Mouse (Mus musculus) c-Kit-positive CD71-positive TER-119-positive erythroid progenitor cells, embryonic 14.5 days (primary cell): ENCODE measurements around the gene Nlgn2.
A peak's percentile ranks its signal among the peaks of the same experiment; 100 is the strongest.

Experiments used
- DNase-seq: peaks from one replicate; pipeline ENCODE4 v3.0.0-alpha.2; 2013; ENCODE audit warnings: low spot score

Nlgn2 gene

DNA sequence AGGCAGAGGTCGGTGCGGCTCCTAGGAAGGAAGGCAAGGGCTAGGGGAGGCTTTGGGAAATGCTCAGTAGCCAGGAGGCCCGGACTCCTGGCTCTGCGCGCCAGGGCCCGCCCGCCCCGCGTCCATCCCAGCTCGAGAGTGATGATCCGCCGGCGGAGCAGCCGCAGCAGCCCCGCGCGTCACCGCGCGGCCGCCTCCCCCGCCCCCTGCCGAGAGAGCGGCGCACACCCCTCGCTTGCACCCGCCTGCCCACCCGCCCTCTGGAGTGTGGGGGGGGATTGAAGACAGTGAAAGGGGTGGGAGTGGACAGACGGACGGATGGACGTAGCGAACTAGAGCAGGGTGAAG is at the start of gene Nlgn2:
TSS of gene Nlgn2 (minus strand) at position 181 of the 348 bp plus-strand sequence.
- no peak for DNase-seq

DNA sequence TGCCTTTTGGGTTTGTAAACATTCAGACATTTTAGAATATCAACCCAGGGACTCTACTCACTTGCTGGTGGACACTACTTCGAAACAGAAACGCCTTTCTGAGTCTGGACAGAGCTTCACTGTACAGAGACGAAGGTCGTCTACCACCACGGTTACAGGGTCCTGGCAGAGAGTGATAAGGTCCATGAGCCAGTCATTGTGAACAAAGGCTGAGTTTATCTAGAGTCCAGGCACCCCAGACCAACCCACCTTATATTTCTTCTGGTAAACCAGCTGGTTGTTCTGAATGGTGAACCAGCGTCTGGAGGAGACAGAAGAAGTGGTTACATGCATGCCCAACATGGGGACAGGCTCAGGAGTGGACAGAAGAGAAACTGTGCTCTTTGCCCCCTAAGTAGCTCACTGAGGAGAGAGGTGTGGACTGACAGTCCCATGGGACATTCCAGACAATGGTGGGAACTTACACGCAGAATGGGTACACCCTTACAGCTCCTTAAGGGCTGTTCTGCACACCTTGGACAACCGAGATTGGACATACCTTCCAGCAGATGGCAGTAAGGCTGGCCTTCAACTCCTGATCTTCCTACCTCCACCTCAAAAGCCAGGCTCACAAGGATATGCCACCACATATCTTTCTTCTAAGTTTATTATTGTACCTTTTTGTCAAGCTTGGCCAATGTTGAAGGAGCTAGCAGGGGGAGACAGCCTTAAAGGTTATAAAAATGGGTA is 49.5 kb upstream of the Nlgn2 start:
- no peak for DNase-seq

DNA sequence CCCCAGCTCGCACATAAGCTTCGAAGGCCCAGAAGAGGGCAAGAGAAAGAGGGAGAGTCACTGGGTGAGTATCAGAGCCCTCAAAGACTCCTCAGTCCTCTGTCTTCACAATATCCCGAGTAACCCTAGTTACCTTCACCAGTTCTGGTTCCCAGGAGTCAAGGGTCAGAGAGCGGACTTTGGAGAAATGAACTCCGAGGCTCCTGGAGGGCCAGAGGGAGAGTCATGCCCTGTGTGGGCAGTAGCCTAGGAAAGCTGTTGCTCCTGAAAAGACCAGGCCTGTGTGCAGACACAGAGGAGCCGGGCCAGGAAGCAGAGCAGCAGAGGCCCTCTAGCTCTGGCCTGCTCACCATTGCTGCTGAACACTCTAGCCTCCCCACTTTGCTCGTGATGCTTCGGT is 47.1 kb upstream of the Nlgn2 start:
- DNase-seq = no peak

DNA sequence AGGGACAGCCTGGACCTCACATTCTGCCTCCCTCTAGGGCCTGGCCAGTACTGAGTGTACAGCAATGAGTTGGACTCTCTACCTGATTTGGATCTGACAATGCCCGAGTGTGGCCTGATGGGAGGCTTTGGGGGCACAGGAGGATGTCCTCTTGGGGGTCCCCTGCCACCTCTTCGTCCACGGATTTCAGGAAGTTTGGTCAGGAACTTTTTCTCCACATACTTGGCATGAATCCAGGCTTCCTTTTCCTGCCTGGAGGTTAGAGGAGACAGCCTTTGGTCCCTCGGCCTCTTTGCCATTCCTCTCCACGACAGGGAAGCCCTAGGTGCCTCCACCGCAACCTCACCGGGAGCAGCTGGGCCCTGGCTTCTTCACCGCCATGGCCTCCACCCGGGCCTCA is 46.7 kb upstream of the Nlgn2 start:
- DNase-seq = no peak

DNA sequence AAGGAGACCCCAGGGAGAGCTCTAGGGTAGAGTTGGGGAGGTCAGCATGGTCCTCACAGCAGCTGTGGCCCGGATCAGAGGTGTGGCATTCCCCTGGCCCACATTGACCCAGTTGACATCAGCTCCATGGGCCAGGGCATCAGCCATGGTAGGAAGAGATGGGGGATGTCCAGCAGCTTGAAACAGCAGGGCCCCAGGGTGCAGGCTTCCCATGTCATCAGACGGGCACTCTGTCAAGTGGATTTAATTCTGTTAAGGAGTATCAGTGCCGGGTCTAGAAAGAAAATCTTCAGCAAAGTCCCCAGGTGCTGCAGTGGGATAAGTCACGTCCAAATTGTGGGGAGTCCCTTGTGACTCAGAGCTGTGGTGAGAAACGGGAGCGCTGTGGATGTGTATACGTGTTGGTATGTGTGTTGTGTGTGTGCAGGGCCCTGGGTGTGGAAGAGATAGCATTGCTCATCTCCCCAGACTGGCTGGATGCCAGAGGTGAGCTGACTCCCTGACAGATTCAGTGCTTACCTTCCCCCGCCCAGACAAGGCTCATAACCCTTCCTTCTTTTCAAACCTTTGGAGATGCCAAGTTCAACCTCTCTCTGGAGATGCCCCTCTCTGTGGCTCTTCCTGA is 46.1 kb upstream of the Nlgn2 start:
- DNase-seq = no peak

DNA sequence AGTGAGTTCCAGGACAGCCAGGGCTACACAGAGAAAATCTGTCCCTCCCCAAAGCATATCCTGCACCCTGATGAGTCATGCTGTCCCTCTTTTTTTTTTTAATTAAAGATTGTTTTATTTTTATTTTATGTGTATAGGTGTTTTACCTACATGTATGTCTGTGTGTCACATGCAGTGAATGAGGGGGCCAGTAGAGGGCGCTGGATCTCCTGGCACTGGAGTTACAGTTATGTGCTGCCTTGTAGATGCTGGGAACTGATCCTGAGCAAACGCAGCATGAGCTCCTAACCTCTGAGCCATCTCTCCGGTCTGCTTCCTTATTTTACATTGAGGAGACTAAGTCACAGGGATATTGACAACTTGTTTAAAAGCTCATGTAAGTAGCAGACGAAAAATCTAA is 45.5 kb upstream of the Nlgn2 start:
- DNase-seq = no peak

DNA sequence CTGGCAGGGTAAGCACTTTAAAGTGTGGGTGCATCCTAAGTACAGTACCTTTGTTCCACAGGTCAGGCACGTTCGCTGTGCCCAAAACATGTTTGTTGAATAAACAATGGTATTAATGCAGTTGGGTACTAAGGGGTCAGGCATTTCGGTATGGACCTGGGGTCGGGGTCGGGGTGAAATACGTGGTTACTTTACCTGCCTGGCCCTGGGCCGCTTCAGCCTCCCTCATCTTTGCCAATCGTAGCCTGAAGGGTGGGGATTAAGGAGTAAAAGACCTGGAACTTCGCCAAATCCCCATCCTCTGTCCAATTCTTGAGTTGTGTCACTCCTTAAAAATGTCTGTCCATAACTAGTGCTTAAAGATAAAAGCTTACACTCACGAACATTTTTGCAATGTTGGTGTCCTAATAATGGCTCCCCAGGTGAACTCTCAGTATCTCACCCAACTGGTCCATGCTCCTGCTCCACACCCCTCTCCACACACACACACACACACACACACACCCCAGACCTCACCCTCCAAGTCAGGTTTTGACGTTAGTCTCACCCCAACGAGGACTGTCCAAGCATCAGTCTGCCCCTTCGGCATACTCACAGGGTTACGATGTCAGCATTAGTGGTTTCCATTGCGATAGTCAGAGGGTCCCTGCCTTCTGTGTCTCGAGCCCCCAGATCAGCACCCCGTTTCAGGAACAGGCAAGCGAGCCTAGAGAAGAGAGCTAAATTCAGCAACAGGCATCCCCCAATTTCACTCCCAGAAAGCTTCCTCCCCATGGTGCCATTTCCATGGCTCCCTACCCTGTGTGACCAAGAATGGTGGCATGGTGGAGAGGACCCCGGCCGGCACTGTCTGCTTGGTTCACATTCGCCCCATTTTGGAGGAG is 44.4 kb upstream of the Nlgn2 start:
- DNase-seq = no peak

DNA sequence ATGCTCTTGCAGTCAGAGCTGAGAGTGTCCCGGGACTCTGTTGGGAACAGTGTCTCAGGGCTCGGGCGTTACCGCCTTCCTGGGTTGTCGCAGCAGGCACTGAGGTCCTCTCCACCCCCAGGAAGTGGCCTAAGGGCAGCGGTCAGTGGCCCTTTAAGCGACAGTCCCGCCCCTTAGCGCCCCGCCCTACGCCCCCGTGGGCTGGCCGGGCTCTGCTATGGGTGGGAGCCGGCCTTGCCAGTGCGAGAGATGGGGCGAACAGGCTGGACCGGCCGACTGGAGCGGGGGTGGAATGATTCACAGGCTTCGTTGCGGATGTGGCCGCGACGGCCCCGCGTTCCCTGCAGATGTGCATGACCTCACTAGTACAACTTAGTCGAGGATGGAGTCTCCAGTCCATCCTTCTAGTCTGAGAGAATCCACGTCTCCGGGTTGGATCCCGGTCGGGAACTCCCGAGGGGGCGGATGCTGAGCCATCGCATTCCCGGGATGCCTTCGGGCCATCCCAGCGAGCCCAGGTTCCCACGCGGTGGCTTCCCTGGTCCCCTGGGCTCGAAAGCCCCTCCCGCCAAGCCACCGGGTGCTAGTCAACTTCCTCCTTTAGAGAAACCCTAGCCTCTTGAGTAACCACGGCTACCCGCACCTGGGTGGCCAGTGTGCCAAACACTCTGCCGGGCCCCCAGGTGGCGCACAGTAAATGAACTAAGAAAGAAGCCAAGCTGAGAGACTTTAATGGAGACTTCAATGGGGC is 43.4 kb upstream of the Nlgn2 start, which contains the start of gene Kctd11:
TSS of gene Kctd11 (minus strand) at position 554 of the 751 bp plus-strand sequence.
- DNase-seq = no peak

DNA sequence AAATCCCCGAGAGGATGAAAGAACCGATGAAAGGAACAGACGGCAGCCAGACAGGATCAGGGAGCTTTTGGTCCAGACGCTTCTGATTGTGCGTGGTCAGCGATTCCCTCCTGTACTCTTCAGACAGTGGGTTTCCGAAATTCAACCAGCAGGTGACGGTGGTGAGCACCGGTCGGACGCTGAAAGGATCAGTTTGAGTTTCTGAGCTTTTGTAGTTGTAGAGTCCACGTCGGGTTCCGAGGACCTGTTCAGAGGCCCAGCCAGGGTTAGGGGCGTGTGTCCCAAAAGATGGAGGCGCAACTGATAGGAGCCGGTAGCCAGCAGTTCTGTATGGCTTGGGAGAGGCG is 42.9 kb upstream of the Nlgn2 start:
- peak; percentile 74 for DNase-seq

DNA sequence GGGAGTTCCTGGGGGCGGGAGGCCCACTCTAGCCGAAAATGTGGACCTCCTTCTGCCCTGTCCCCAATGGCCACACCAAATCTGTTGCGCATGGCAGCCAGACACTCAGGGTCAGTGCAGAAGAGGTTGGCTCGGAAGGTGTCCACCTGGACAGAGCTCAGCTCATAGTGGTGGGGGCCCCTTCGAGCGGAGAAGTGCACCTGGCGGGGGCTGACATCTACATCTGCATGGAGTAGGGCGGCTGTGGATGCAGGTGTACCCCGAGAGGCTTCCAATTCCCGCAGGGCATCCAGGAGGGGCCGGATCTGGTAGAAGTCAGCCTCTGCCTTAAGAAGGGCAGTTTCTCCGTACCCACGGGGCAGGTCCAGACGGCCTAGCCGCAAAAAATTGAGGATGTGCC is 42.1 kb upstream of the Nlgn2 start:
- no peak for DNase-seq

DNA sequence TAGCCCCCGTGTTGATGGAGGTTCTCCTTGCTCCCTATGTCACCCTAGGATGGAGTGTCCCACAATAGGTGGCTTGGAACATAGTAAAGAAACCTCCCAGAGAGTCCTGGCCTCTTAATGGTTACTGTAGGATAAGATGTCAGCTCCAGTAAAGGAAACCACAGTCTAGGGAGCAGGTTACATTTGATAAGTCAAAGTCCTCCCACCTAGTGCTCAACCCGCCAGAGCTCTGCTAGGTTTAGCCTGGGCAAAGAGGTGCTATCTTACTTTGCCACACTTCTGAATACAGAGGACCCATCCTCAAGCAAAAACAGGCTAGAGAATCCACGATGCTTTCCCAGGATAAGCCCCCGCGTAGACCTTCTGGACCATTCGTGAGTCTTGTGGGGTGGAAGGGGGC is 41.4 kb upstream of the Nlgn2 start:
- DNase-seq = no peak

DNA sequence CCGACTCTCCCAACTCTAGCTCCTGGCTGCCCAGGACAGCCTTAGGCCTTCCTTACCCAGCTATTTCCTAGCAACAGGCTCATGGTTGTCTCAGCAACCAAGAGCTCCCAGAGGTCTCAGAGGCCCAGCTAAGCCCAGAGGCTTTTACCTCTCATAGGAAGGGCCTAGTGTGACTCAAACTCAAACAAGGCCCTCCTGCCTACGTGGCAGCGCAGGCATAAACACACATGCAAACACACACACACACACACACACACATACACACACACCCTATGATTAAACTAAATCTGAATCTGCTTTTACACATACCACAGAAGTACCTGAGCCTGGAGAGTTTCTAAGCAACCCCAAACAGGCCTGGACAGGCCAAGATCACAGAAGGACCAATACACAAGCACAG is 40.8 kb upstream of the Nlgn2 start:
- DNase-seq = no peak

DNA sequence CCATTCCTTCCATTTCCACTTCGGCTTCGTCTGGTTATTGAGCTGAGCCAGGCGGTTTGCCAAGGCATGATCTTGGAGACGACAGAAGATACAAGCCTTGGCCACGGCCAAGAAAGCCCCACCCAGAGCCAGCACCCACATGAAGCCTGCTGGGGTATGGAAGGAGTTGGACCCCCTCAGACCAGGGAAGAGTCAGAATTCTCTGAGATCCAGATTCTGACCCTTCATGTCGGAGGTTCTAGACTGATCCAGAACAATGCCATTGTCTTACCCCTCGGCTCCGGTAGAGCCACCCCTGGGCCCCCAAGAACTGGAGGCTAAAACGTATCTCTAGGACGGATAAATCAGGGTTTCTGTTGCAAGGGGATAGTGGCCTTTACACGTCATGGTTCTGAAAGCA is 40.3 kb upstream of the Nlgn2 start, which contains the start of gene Tmem95:
TSS of gene Tmem95 (minus strand) at position 141 of the 400 bp plus-strand sequence.
- no peak for DNase-seq

DNA sequence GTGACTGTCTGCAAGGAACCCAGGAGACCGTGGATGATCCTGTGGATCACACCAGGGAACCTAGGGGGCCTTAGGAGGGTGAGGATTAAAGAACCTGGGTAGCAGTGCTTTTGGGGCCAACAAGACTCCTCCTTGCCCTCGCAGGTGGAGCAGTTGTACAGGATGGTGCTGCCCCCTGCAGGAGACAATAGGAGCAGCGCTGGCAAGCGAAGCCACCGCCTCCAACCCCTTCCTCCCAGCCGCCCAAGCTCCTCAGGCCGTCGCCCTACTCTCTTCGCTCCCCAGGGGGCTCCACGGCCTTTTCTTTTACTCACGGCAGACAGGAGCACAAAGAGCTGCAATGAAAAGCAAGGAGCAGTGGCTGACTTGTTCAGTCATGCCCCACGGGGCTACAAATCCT is 39.3 kb upstream of the Nlgn2 start:
- peak; percentile 86 for DNase-seq

DNA sequence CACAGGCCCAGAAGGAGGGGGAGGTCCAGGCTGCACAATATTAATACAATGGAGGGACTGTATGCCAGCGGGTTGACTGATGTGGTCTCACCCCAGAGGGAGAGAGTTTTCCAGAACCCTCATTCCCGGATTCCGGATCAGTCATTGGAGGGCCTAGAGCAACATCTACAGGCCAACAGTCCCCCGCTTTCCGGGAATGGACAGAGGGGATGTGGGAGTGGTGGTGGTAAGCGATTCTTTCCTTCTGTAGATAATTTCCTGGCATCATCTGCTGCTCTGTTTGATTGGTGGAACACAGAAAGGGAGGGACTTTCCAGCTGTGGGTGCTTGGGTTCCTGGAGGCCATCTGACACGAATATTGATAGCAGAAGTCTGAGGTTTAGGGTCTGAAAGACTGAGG is 38.6 kb upstream of the Nlgn2 start:
- DNase-seq = no peak

DNA sequence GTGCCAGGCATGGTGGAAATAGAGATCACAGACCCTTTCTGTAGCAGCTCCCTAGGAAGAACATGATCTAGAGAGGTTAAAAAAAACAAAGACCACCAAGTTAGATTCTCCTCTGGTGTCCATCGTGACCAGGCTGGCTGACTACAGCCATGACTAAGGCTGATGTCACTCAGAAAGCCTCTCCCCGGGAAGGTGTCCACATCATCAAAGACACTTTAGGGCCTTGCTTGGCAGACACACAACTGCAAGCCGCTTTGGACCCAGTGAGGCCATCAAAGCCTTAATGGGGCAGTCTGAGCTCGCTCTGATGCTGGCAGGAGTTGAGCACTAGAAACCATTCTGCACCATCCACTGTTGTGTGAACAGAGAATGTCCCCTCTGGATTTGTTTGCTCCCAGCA is 34.9 kb upstream of the Nlgn2 start:
- no peak for DNase-seq

DNA sequence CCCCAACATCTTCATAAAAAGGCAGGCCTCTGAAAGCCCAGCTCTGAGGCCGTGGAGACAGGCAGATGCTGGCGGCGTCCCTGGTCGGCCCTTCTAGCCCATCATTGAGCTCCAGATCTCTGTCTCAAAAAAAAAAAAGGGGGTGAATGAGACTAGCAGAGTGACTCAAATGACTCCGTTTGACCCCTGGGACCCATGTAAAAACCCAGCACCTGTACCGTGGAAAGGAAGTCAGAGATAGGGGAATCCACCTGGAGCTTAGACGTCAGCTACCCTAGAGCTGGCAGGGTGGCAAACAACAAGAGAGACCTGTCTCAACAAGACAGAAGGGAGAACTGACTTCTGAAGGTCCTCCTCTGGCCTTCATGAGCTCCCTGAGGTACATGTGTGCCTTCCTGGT is 34.2 kb upstream of the Nlgn2 start:
- no peak for DNase-seq

DNA sequence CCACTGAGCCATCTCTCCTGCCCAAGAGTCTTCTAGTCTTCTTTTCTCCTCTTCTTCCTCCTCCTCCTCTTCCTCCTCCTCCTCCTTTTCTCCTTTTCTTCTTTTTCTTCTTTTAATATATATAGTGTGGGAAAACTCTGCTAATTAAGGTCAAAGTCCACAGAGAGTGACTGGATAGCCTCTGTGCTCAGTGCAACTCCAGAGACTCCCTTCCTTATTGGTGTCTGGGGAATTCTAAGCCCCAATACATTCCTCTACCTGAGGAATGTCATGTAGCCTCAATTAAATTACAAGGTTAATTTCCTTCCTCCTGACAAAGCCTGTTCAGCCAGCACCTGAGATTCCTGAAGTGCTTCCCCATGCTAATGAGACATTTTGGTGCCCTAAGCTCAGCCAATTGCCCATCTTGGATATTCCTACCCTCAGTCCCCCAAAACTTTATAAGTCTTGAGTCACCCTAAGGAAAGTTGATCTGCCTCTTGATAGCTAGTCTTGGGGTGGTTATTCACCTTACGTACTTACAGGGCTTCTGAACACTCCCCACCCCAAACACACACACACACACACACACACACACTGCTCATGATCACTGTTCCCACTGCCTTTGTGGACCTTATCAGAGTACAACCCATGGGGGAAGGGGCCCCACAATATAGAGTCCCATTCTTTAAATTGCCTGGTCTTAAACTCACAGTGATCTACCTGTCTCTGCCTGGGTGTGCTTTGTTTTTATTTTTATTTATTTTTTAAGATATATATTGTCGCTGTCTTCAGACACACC is 32.9 kb upstream of the Nlgn2 start:
- DNase-seq = no peak

DNA sequence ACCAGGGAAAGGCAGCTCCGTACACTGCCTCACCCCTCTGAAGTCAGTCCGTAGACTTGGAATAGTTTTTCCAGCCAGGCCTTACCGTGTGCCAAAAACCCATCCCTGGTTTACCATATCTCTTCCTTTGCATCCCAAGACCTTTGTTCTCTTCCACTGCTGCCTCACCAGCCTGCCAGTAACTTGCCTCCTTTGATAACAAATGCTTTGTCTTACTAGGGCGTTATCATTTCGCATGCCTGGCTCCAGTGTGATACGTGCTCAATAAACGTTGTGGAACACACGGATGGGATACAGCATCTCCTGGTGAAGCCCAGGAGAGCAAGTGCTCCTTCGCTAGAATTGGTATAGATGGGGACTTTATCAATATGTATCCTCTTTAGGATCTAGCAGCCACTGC is 29.8 kb upstream of the Nlgn2 start:
- DNase-seq = no peak

DNA sequence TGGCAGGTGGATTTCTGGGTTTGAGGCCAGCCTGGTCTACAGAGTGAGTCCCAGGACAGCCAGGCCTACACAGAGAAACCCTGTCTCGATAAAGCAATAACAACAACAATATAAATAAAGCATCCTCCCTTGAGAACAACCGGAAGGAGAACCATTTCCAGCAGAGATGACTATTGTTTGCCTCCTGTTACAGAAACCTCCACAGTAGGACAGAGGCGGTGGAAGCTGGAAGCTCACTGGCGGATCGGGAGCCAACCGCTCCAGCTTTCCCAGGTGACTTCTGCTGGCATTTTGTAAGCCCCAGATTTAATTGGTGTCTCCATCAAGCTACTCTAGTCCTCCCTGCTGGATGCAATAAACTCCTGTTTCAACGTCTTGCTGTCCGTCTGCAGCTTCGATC is 28.0 kb upstream of the Nlgn2 start:
- no peak for DNase-seq

DNA sequence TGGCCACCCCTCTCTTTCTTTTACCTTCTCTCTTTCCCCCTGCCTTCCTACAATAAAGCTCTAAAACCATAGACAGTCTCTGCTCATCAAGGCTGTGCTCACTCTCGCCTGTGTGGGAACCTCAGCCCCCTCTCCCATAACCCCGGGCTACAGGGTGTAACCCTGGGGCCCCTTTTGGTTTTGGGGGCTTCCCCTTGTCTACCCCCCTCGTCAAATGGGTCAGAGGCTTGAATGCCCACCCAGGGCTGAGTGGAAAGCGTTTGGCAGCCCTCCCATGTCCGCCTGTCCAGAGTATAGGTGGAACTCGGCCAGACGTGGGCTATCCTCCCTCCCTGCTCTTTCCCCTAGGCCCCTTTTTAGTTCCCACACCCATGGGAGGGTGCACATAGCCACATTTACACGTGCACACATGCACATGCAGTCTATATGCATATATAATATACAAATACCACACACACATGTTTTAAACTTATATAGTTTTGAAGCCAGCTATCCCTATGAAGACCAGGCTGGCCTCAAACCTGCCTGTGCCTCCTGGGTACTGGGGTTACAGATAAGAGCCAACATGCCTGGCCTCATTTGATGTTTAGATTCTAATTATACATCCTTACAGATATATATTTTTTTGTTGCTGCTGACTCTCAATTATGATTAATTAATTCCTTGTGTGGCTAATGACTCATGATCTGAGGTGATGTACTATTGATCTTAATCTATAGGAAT is 26.7 kb upstream of the Nlgn2 start:
- no peak for DNase-seq
